Mouse (Mus musculus): ENCODE measurements around the gene L3mbtl3.

DNA sequence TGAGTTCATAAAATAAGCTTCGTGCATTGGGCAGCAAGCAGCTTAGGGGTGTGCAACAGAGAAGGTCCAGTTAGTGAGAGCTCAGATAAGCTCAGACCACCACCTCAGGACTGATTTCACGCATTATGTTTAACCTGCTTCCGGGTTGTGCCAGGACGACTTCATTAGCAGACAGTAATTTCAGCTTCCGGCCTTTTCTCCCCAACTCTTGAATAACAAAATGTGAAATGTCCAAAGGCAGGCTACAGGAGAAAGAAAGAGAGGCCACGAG, 1.5 kb upstream of the L3mbtl3 start:
- no peak for TF ChIP-seq CTCF (IDR thresholded peaks at IDR 0.05; ENCODE audit: low read depth)
- TF ChIP-seq EP300 (IDR thresholded peaks at IDR 0.05; ENCODE audit: low read depth), result no peak
